ENCODE assay signal across 8 mouse cellular contexts in the genomic region with DNA sequence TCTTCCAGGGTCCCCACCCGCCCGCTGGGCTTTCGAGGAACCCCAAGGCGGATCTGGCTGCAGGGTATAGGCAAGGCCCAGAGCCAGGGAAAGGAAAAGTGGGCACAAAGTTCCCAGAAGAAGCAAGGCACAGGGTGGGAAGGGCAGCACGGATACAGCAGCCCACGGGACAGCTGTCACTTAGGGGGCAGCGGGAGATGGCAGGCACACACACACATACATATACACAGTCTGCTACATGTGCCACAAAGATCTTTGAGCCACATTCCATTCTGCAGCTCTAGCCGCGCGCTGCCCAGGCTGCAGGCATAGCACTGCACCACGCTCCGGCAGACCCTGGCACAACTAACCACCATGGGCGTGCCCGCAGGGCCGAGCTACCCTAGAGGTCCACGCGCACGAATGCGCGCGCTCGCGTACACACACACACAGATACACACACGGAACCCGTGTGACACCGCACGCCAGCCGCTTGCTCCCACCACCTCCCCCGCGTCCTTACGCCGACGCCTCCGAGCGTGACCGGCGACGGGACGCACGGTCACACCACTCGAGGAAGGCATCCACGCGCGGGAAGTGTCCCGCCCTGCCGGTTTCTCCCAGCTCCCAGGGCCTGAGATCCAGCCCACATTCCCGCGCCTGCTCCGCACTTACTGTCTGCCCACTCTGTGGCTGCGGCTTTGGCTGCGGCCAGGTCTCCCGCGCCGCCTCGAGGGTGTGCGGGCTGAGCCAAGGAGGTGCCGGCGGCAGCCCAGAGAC. TPM values are rescaled to one million over a fixed set of nuclear protein-coding genes. Genes with fewer than 3 reads are reported as not detected.
DNase-seq lines count a peak whose midpoint lies in the region; ATAC-seq and TF ChIP-seq lines count a peak whose summit lies in the region.

No protein-coding gene starts in this region.

- peak overlapping the region; percentile 85 for H3K27ac ChIP-seq in layer of hippocampus, adult 2 months
- H3K27ac ChIP-seq in heart, postnatal 0 days (ENCODE audit: low read depth), result no peak overlapping the region
- no peak overlapping the region for H3K27ac ChIP-seq in limb, embryonic 10.5 days
- H3K27ac ChIP-seq in neural tube, embryonic 12.5 days, result no peak overlapping the region

- WGBS in heart, postnatal 0 days, result 4% methylated on average over 57 of the region's 58 CpGs
- WGBS in limb, embryonic 10.5 days, result 5% methylated on average over 58 of the region's 58 CpGs
- 3% methylated on average over 58 of the region's 58 CpGs for WGBS in neural tube, embryonic 12.5 days

- H3K27me3 ChIP-seq in heart, postnatal 0 days (ENCODE audit: control insufficient read depth, insufficient read depth, low read length), result peaks cover 58% of the 10 kb centered on the region
- H3K27me3 ChIP-seq in limb, embryonic 10.5 days (ENCODE audit: low read depth, poor library complexity, severe bottlenecking), result peaks cover 92% of the 10 kb centered on the region
- H3K27me3 ChIP-seq in neural tube, embryonic 12.5 days (replicated peaks), result peaks cover 71% of the 10 kb centered on the region

- peaks cover 12% of the 10 kb centered on the region for H3K4me1 ChIP-seq in heart, postnatal 0 days (ENCODE audit: control insufficient read depth, insufficient read depth)
- H3K4me1 ChIP-seq in limb, embryonic 10.5 days, result peaks cover 8% of the 10 kb centered on the region
- H3K4me1 ChIP-seq in neural tube, embryonic 12.5 days, result peaks cover 17% of the 10 kb centered on the region

- TF ChIP-seq CTCF in layer of hippocampus, adult 2 months (conservative IDR thresholded peaks at IDR 0.05), result no peak
- TF ChIP-seq CTCF in heart, postnatal 0 days (IDR thresholded peaks at IDR 0.05; ENCODE audit: low read depth), result no peak

- peak; percentile 70 for ATAC-seq in heart, postnatal 0 days (ENCODE audit: insufficient read depth, low read depth)
- peak; percentile 59 for ATAC-seq in neural tube, embryonic 12.5 days (ENCODE audit: low FRiP score, low read depth)

- H3K9me3 ChIP-seq in heart, postnatal 0 days (replicated peaks; ENCODE audit: control insufficient read depth, low read length), result no peaks in the 10 kb centered on the region
- no peaks in the 10 kb centered on the region for H3K9me3 ChIP-seq in limb, embryonic 10.5 days (replicated peaks)
- H3K9me3 ChIP-seq in neural tube, embryonic 12.5 days, result no peaks in the 10 kb centered on the region

- TF ChIP-seq EP300 in heart, postnatal 0 days (IDR thresholded peaks at IDR 0.05; ENCODE audit: low read depth), result no peak

- no peak for DNase-seq in layer of hippocampus, adult 2 months (ENCODE audit: low spot score in 2 of 2)
- DNase-seq in layer of hippocampus, adult 9-11 months, result no peak
- peak; percentile 65 for DNase-seq in cerebellum, adult 8-10 months
- DNase-seq in heart, postnatal 0 days (ENCODE audit: low spot score), result no peak
- no peak for DNase-seq in limb, embryonic 10.5 days (ENCODE audit: low spot score)
- DNase-seq in yolk sac, embryonic 10.5 days (ENCODE audit: low spot score), result no peak
- no peak for DNase-seq in layer of hippocampus, adult 8-10 months (ENCODE audit: low spot score in 2 of 2)

- H3K4me3 ChIP-seq in layer of hippocampus, adult 2 months, result peak overlapping the region; percentile 64
- peak overlapping the region; percentile 48 for H3K4me3 ChIP-seq in heart, postnatal 0 days (ENCODE audit: low read depth, low read length)
- H3K4me3 ChIP-seq in limb, embryonic 10.5 days, result peak overlapping the region; percentile 39
- H3K4me3 ChIP-seq in neural tube, embryonic 12.5 days, result peak overlapping the region; percentile 35

- no peaks in the 10 kb centered on the region for H3K36me3 ChIP-seq in heart, postnatal 0 days (replicated peaks; ENCODE audit: control insufficient read depth, insufficient read depth, low read length)
- H3K36me3 ChIP-seq in limb, embryonic 10.5 days, result no peaks in the 10 kb centered on the region
- H3K36me3 ChIP-seq in neural tube, embryonic 12.5 days, result peaks cover 8% of the 10 kb centered on the region

- H3K4me2 ChIP-seq in heart, postnatal 0 days (ENCODE audit: low read depth, low read length), result peak overlapping the region; percentile 70
- H3K4me2 ChIP-seq in neural tube, embryonic 12.5 days (replicated peaks), result peak overlapping the region; percentile 64

- H3K9ac ChIP-seq in heart, postnatal 0 days (replicated peaks; ENCODE audit: low read depth, low read length), result peak overlapping the region; percentile 55
- H3K9ac ChIP-seq in neural tube, embryonic 12.5 days, result peak overlapping the region; percentile 56

RNA-seq across cellular contexts. Expression of a gene that starts 0.7 kb away (rescaled TPM):
- total RNA-seq in layer of hippocampus, adult 2 months (2021), result 10 to 100 TPM; 15.3 to 18.2 TPM
- total RNA-seq in heart, postnatal 0 days (2014; rRNA removed; ENCODE audit: low replicate concordance), result not detected in 2 replicates
- 0.04 and 0.30 TPM in 2 replicates for polyA plus RNA-seq in heart, postnatal 0 days (2015; fragmentation: Nextera tagmentation; extraction: Ambion mirVana)
- polyA plus RNA-seq in limb, embryonic 10.5 days (2016; fragmentation: Nextera tagmentation; extraction: Ambion mirVana), result 0.11 TPM in 1 of 2 replicates, not detected in the other
- 0.50 and 1.1 TPM in 2 replicates for polyA plus RNA-seq in neural tube, embryonic 12.5 days (2016; fragmentation: Nextera tagmentation; extraction: Ambion mirVana)
- total RNA-seq in layer of hippocampus, adult 8-10 months (2022), result 10 to 100 TPM; 13.4 to 23.1 (median 15.8) TPM

RNA-seq across cellular contexts. Expression of a gene that starts 8.0 kb away (rescaled TPM):
- 10 to 100 TPM; 43.1 to 43.8 TPM for total RNA-seq in layer of hippocampus, adult 2 months (2021)
- total RNA-seq in heart, postnatal 0 days (2014; rRNA removed; ENCODE audit: low replicate concordance), result 46.8 and 76.0 TPM in 2 replicates
- 60.7 and 62.6 TPM in 2 replicates for polyA plus RNA-seq in heart, postnatal 0 days (2015; fragmentation: Nextera tagmentation; extraction: Ambion mirVana)
- 51.8 and 55.3 TPM in 2 replicates for polyA plus RNA-seq in limb, embryonic 10.5 days (2016; fragmentation: Nextera tagmentation; extraction: Ambion mirVana)
- polyA plus RNA-seq in neural tube, embryonic 12.5 days (2016; fragmentation: Nextera tagmentation; extraction: Ambion mirVana), result 71.9 and 73.8 TPM in 2 replicates
- 10 to 100 TPM; 32.5 to 39.8 (median 37.3) TPM for total RNA-seq in layer of hippocampus, adult 8-10 months (2022)

RNA-seq across cellular contexts. Expression of a gene that starts 8.4 kb away (rescaled TPM):
- total RNA-seq in layer of hippocampus, adult 2 months (2021), result 10 to 100 TPM; 10.8 to 12.5 TPM
- total RNA-seq in heart, postnatal 0 days (2014; rRNA removed; ENCODE audit: low replicate concordance), result not detected in 2 replicates
- polyA plus RNA-seq in heart, postnatal 0 days (2015; fragmentation: Nextera tagmentation; extraction: Ambion mirVana), result 2.2 and 2.5 TPM in 2 replicates
- 0.76 and 0.93 TPM in 2 replicates for polyA plus RNA-seq in limb, embryonic 10.5 days (2016; fragmentation: Nextera tagmentation; extraction: Ambion mirVana)
- polyA plus RNA-seq in neural tube, embryonic 12.5 days (2016; fragmentation: Nextera tagmentation; extraction: Ambion mirVana), result 0.91 and 2.0 TPM in 2 replicates
- 10 to 100 TPM; 10.4 to 11.4 (median 11.0) TPM for total RNA-seq in layer of hippocampus, adult 8-10 months (2022)

RNA-seq across cellular contexts. Expression of a gene that starts 8.7 kb away (rescaled TPM):
- 100 to 1,000 TPM in 1 of 2 experiments, 10 to 100 TPM in 1; 100.0 to 105 TPM for total RNA-seq in layer of hippocampus, adult 2 months (2021)
- 23.4 and 46.1 TPM in 2 replicates for total RNA-seq in heart, postnatal 0 days (2014; rRNA removed; ENCODE audit: low replicate concordance)
- 16.8 and 20.9 TPM in 2 replicates for polyA plus RNA-seq in heart, postnatal 0 days (2015; fragmentation: Nextera tagmentation; extraction: Ambion mirVana)
- 21.6 and 24.4 TPM in 2 replicates for polyA plus RNA-seq in limb, embryonic 10.5 days (2016; fragmentation: Nextera tagmentation; extraction: Ambion mirVana)
- 43.9 and 45.6 TPM in 2 replicates for polyA plus RNA-seq in neural tube, embryonic 12.5 days (2016; fragmentation: Nextera tagmentation; extraction: Ambion mirVana)
- total RNA-seq in layer of hippocampus, adult 8-10 months (2022), result 100 to 1,000 TPM in 3 of 4 experiments, 10 to 100 TPM in 1; 92.5 to 107 (median 104) TPM

RNA-seq across cellular contexts. Expression of a gene that starts 12.0 kb away (rescaled TPM):
- 10 to 100 TPM; 56.9 to 63.4 TPM for total RNA-seq in layer of hippocampus, adult 2 months (2021)
- 189 and 194 TPM in 2 replicates for total RNA-seq in heart, postnatal 0 days (2014; rRNA removed; ENCODE audit: low replicate concordance)
- 49.1 and 51.7 TPM in 2 replicates for polyA plus RNA-seq in heart, postnatal 0 days (2015; fragmentation: Nextera tagmentation; extraction: Ambion mirVana)
- polyA plus RNA-seq in limb, embryonic 10.5 days (2016; fragmentation: Nextera tagmentation; extraction: Ambion mirVana), result 6.2 and 7.0 TPM in 2 replicates
- 17.5 and 20.4 TPM in 2 replicates for polyA plus RNA-seq in neural tube, embryonic 12.5 days (2016; fragmentation: Nextera tagmentation; extraction: Ambion mirVana)
- 10 to 100 TPM; 54.2 to 76.0 (median 64.8) TPM for total RNA-seq in layer of hippocampus, adult 8-10 months (2022)

Comparison
In these comparisons a context has a peak if more than half of its experiments do, and no peak if none do; other contexts are left out.
1. RNA of a gene that starts 0.7 kb away (total RNA-seq): 15.3 to 18.2 TPM in layer of hippocampus, adult 2 months and 13.4 to 23.1 TPM in layer of hippocampus, adult 8-10 months; not detected in heart, postnatal 0 days; every median in the first group is over 10 times any median in the second.
2. RNA of a gene that starts 8.4 kb away (total RNA-seq): 10.8 to 12.5 TPM in layer of hippocampus, adult 2 months and 10.4 to 11.4 TPM in layer of hippocampus, adult 8-10 months; not detected in heart, postnatal 0 days; every median in the first group is over 10 times any median in the second.
3. Peak in every context shown above with its lines, with median percentiles within 50 percentile points of each other: H3K4me3 ChIP-seq.